Mouse (Mus musculus): ENCODE measurements around the gene Mmp24.
A peak's percentile ranks its signal among the peaks of the same experiment; 100 is the strongest.
"Not testable (repeated sequence)": the region's sequence is repeated elsewhere in the genome, so short reads cannot be mapped to it uniquely, and the experiment has no call there.

The Mmp24 gene

DNA sequence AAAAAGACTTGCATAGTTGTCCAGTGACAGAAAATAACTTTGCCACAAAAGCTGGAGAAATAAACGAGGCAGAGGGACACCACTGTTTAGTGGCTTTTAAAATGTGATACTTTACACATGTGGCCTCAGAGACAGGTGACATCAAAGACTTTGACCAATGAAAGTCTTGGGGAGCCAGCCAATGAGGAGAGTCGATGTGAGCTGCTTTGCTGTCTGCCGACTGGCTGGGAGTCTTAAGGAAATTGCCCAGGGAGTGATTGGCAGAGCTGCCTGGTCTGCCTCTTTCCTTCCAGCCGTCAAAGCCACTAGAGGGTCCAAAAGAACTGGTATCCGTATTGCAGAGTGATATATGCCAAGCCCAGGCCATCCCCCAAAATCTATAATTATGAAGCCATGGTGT is 39.7 kb downstream of the Mmp24 start:
- no peak for DNase-seq (ENCODE audit: low read depth, low spot score)

DNA sequence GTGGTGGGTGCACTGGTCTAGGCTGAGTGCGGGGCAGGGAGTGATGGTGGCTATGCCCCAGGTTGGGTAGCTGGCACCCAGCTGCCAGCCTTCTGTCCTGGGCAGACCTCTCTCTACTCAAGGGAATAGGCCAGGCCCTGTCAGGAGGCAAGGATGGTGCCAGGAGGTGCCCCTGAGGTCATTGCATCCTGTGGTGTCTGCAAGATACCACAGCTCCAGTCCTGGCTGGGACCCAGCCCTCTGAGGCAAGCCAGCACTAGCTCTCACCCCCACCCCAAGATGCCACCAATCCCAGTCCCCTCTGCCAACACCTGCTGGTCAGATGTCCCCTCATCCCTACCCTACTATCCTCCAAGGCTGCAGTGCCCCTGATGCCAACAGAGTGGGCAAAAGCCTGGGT is 41.0 kb downstream of the Mmp24 start:
- no peak for DNase-seq (ENCODE audit: low read depth, low spot score)

DNA sequence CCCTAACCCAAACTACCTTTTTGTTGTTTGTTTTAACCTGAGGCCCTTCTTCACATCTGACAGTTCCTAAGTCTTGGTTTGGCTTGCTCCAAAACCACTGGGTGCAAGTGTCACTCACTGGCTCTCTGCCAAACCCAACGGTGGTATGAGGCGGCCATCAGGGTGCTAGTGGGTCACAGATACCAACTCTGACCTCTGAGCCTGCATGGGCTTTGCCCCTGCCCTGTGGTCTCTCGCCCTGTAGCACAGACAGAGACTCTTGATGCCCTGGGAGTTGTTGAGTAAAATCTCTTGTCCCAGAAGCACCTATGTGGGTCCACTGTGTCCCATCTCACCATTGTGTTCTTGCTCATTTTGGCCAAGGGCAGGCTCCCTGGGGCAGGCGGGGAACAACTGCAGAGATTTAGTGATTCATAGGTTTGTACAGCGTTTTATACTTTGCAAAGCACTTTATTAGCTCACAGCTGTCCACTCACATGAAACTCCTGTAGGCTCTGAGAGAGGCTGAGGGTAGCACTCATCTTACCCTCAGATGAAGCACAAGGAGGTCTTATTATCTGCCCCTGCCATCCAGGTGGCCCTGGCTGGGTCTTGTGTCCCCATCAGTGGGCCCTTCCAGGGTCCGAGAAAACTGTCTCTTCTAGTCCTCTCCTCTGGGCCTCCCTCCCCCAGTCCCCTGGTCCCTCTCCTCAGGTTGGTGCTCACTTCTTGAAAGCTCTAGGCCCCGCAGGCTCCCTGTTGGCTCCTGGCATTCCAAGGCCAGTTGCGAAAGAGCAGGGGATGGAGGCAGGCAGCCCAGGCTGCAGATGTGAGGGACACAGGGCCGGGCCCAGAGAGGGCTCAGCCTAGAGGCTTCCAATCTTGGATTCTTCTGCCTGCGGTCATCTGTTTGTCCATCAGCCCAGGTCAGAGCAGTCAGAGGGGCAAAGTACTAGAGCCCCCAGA is 42.4 kb downstream of the Mmp24 start:
- DNase-seq (ENCODE audit: low read depth, low spot score) = no peak

DNA sequence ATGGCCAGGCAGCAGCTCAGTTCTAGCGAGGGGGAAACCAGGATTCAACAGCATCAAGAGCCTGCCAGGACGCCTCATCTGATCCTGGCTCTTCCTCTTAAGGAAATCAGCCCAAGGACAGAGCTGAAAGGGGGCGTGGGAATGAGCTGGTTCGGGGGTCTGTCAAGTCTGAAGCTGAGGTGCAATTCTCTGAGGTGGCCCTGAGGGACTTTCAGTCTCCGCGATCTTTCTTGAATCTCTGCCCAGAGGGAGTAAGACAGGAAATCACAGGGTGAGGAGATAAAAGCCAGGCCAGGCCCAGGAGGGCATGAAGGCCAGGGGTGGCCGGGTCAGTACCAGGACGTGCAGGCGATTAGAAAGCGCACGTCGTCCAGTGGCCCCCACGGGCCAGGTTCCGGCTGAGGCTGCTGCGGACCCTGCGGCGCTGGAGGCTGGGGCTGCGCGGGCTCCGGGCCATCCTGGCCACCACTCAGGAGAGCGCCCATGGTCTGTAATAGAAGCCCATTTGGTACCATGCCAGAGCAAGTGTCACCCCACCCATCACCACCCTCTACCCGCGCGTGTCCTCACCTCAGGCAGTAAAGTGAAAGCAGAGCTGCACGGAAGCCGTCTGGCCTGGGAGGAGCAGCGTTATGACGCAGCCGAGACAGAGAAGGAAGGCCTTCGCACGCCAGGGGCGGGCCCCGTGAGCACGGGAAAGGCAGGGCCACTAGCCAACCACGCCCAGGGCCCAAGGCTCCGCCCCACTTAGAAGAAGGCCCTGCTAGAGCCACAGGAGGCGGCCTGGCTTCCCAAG is 43.7 kb downstream of the Mmp24 start:
- peak; percentile 98 for DNase-seq (ENCODE audit: low read depth, low spot score)

DNA sequence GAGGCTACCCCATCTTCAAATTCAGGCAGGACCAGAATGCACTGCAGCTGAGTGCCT is 44.1 kb downstream of the Mmp24 start, which contains the start of gene BC029722:
Gene BC029722, minus strand, starts transcription at position 35 of the 57 bp plus-strand sequence.
- DNase-seq (ENCODE audit: low read depth, low spot score) = no peak

DNA sequence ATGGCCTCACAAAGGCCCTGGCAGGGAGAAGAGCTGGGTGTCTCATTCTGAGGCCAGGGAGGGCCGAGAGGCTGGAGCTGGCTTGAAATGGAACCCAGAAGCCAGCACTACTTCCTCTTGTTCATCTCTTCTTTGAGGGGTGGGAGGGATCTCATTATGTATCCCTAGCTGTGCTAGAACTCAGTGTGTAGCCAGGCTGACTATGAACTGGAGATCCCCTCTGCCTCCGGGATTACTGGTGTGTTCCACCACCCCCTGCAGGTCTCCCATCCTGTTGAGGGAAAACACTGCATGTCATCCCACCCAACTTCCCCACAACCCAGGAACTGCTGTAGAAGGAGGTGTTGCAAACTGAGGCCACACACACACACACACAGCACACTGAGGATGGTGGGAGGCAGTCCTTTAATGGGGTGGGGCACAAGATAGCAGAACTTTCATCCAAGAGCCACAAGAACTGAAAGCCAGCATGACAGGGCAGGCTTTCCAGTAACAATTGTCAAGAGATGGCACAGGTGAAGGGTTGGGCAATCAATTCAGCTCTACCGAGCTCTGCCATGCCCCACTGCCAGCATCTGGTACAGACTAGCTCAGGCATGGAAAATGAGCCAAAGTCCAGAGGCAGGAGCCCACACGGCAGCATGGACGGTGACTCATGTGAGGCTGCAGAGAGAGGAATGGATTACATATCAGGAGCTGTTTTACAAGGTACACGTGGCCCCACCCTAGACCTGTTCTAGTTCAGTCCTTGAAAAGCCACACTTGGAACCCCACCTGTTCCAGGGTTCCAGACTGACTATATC is 44.5 kb downstream of the Mmp24 start:
- DNase-seq (ENCODE audit: low read depth, low spot score) = no peak

DNA sequence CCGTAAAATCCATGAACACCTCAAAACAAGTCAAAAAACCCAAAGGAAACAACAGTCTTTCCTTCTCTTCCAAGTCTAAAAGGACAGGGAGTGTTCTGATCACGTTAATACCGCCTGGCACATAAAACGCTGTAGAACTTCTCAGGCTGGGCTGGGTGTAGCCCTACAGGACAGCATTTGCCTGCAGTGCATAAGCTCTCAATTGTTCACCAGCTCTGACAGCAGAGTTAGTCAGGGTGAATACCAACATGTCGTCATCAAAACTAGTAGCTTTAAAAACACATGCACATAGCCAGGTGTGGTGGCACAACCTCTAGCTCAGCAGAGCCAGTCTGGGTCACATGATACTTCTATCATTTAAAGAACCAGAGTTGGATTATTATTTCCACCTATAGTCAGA is 45.6 kb downstream of the Mmp24 start:
- DNase-seq (ENCODE audit: low read depth, low spot score) = no peak

DNA sequence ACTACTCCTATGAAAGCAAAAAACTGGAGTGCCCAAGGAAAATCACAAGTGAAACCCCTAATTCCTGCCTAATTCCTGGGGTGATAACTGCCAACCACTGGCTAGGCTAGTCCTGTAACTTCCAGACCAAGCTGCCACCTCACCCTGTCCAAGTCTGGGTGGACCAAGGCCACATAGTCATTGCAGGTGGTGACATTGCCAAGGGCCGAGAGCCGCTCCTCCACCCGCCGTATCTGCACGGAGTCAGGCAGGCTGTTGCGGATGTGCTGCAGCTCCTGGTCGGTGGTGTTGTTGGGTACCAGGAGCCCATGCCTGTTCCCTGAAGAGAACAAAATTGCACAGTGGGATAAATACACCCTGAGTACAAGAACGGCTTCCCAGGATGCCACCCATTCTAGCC is 48.6 kb downstream of the Mmp24 start:
- no peak for DNase-seq (ENCODE audit: low read depth, low spot score)

DNA sequence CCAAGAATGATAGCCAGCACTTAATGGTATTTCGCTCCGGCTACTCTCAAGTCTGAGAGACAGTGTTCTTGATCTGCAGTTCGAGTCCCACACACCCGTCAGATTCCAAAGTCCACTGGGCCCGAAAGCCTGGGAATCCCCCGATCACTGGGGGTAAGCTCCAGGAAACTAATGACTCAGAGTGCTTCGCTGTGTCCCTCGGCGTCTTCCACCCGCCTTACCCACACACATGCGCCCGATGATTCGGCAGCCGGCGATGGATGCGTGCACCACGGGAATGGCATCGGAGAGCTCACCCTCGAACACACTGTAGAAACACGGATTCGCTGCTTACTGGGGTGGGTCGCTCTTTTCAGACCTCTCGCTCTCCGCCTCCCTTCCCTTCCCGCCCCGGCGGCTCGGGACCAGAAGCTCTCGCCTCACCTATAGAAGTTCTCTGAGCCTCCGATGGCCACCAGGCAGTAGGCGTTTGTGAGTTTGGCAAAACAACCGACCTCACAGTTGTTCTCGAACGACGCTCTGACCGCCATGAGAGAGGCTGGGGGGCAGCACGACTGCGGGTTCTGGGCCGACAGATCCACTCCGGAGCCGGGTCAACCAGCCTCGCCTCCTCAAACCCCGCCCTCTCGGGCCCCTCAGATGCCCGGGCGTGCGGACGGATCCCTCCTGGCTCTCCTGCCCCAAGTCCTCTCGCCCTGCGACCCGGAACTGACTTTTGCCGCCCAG is 50.9 kb downstream of the Mmp24 start:
- peak; percentile 57 for DNase-seq (ENCODE audit: low read depth, low spot score)

DNA sequence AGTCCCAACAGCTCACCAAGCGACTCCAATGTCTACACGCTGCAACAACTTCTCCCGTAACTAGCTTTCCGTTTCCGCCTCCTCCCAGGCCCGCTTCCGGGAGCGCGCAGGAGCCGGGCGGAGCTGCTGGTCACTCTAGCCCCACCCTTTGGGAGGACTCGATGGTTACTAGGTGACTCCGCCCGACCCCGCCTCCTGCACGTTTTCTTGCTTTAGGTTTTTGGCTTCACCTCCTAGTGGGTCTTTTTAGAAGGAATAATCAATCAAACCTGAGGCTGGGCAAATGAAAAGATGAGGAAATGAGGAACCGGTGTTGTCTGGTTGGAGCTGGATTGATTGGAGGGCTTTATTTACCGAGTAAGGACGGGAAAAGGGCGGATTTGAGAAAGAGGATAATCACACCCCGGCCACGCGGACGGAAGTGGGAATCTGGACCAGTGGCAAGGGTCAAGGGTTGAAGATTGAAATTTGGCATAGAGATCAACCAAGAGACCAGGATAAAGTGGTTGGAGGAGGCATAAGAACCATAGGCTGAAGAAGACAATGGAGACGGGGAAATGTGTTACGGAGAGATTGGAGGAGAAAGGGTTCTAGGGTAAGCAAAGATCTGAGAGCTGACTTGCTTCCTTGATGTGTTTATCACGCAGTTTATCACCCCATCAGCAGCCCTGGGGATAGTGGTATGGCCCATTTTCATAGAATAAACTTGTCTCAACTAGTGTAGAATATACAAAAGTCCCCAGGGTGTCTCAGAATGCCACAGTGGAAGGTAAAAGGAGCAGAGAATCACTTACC is 51.7 kb downstream of the Mmp24 start, which contains the start of gene Eif6:
Gene Eif6, minus strand, starts transcription at position 296 of the 795 bp plus-strand sequence.
- peak; percentile 91 for DNase-seq (ENCODE audit: low read depth, low spot score)

DNA sequence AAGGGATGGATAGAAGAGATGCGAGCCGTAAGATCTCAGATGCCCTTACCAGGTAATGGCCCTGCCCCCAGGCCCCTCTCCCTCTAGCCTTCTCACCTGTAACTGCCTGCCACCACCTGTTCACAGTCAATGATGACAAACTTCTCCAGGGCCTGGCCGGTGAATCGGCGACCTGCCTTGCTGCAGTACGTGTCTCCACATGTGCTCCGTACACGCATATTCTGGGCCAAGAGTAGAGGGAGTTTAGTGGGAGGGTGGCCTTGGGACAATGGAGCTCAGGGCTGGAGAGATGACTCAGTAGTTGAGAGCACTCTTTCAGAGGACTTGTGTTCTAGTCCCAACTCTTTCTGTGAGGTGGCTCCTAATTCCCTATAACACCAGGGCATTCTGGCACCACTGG is 55.7 kb downstream of the Mmp24 start:
- DNase-seq (ENCODE audit: low read depth, low spot score) = no peak

DNA sequence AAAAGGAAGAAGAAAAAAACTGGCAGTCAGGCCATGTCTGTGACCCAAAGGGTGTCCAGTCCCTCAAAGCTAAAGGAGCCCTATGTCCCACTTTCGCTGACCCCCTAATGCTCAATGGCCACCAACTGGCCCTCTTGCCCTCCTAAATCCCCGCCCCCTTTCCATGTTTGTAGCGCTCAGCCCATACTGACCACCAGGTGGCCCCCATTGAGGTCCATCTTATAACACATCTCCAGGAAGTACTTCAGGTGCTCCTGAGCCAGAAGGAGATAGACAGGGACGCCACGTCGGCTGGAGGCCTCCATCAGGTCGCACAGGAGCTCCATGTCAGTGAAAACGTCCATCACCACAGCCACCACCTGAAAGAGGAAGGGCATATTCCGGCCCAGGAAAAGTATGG is 56.2 kb downstream of the Mmp24 start:
- no peak for DNase-seq (ENCODE audit: low read depth, low spot score)

DNA sequence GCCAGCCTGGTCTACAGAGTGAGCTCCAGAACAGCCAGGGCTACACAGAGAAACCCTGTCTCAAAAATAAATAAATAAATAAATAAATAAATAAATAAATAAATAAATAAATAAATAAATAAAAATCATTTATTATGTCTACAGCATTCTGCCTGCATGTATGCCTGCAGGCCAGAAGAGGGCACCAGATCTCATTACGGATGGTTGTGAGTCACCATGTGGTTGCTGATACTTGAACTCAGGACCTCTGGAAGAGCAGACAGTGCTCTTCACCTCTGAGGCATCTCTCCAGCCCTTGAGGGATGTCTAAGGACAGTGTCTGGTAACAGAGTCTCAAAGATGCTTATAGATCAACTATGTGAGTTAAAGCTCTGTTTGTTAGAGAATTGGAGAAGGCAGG is 56.9 kb downstream of the Mmp24 start:
- not testable (repeated sequence) for DNase-seq (ENCODE audit: low read depth, low spot score)

DNA sequence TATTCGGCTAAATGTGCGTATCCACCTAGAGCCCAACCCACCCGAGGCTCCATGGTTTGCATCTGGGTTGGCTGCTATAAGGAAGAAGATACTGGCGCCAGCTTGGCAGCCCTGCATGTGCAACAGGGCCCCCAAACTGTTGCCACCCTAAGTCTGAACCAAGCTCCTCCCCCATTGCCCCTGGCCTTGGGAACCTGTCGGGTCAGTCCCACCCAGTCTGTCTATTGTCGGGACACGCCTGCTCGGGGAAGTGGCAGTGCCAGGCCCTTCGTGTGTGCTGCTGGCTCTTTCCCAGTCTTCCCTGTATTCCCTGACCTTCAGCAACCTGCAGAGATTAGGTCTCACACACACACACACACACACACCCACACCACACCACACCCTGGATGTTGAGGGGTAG is 59.6 kb downstream of the Mmp24 start, which contains the start of gene Fam83c:
Gene Fam83c, minus strand, starts transcription at position 123 of the 400 bp plus-strand sequence.
- DNase-seq (ENCODE audit: low read depth, low spot score) = no peak

DNA sequence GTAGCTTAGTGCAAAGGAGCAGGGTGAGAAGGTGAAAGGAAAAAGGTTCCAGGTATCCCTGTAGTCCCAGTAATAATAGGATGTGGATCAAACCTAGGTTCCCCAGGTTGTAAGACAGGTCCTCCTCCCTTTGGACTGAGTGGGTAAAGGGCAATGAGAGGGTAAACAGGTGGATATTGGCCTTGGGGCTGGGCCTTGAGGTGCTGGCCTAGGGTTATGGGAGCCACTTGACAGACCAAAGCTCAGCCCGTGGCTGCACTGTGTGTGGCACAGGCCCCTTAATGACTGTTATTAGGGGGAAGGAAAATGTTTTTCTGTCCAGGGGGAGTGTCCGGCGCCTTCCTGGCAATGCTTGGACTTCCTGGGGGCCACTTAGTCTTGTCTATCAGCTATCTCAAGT is 62.8 kb downstream of the Mmp24 start:
- no peak for DNase-seq (ENCODE audit: low read depth, low spot score)

DNA sequence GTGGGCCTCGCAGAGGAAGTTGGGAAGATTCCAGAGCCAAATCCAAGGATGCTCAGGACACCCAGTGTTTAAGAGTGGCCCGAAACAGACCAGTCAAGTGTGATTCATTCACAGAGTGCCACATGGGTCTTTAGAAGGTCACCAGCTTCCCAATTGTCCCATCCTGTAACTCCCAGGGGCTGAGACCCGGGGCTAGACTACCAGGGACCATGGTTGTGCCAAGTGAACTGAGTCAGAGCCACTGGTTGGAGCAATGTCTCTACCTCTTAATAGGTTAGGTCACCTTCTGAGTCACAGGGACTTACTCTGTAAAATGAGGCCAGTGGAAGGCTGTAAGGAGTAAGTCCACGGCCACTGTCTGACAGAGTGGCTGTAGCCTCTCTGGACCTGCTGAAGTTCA is 63.8 kb downstream of the Mmp24 start:
- DNase-seq (ENCODE audit: low read depth, low spot score) = no peak

DNA sequence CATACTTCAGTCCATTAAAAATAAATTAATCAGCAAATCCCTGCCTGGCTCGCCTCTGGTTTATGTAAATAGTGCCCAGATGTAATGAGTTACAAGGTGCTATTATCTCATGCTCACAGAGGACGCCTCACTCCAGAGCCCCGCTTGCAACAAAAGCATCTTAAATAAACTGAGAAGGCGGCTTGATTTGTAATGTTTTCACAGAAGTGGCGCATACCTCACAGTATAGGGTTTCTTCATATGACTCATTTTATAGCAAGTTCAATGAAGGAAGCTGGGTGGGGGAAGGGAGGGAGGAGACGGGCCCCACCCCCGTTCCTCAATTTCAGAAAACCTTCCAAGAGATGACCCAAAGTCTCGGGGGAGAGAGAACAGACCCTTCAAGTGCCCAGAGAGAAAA is 71.8 kb downstream of the Mmp24 start:
- DNase-seq (ENCODE audit: low read depth, low spot score) = no peak

DNA sequence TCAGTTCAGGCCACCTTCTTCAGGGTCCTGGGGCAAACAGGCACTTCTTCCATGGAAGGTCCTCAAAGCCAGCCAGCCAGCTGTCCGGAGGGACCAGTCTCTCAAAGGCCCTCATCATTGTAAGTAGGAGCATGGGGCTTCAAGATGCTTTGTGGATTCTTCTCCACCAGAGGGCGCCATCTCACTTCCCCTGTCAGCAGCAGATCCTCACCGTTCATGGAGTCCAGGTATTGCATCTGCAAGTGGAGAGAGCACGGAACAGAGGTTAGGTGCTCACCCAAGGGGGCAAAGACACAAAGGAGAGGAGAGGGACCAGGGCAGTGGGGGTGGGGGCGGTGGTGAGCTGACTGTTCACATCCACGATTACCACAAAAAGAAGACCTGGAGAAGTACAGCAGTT is 73.1 kb downstream of the Mmp24 start:
- DNase-seq (ENCODE audit: low read depth, low spot score) = peak; percentile 86

DNA sequence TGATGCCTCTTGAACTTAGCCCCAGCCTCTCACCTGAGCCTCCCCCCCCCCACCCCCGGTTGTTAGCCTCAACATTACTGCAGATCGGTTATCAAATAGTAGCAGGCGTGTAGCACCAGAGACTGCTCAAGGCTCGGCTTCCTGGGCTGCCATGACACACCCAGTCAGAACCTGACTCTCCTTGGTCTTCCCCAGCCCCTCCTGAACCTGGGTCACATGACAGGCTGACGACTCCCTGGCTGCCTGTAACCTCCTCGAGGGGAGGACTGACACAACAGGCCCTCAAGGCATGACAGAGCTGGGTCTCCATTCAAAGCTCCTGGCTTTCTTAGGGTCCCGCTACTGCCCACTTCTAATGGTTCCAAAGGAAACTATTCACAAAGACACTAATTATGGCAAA is 74.3 kb downstream of the Mmp24 start:
- no peak for DNase-seq (ENCODE audit: low read depth, low spot score)

DNA sequence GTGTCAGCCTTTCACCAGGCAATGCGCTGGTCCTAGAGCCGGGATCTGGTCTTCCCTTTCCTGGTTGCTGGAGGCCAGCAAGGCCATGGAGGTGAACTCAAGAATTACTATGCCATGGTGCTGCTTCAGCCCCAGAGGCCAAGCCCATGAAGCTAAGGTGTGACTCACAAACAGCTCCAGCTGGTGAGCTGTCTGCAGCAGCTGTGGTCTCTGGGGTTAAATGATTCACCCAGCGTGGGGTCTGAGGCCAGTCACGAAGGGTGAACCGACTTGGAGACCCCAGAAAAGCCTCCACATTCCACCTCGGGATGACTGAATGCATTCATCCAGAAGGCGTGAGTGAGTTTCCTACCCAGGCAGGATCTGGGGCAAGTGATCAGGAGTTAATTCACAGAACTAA is 75.0 kb downstream of the Mmp24 start:
- no peak for DNase-seq (ENCODE audit: low read depth, low spot score)

DNA sequence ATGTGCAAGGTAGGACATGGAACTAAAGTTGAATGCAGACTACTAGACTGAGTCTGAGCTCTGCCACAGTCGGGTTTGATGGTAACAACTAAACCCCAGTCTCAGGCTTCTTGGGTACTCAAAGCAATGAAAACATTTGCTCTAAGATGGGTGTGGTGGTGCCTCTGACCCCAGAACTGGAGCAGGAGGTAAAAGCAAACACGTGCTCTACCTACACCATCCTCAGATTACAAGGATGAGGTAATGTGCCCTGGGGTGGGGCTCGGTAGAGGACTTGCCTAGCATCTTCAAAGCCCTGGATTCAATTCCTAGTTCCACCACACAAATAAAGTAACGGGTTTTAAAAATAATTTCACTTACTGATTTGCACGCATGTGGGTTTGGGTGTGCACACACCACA is 77.4 kb downstream of the Mmp24 start:
- DNase-seq (ENCODE audit: low read depth, low spot score) = no peak
